Mouse (Mus musculus): ENCODE results near the gene Acsf2.

- TF ChIP-seq POLR2A (IDR thresholded peaks at IDR 0.05; ENCODE audit: borderline replicate concordance, extremely low read depth, insufficient read depth, insufficient read length, poor library complexity, severe bottlenecking) (no peak), CTCF (IDR thresholded peaks at IDR 0.05; ENCODE audit: borderline replicate concordance, extremely low read depth, insufficient read depth, insufficient read length) (no peak)
Observed at GRCm38 (mm10) chr11:94543344-94543743, 58.3 kb downstream of the Acsf2 start.
